Mouse (Mus musculus) forebrain, embryonic 12.5 days (tissue): ENCODE results near the gene Smco2. TPM values are rescaled to one million over a fixed set of nuclear protein-coding genes. Genes with fewer than 3 reads are reported as not detected.

ENCODE experiments used
- ATAC-seq: fragments of 200-750 bp; cut with Nextera tagmentation; 2 replicates; pipeline ENCODE4 v1.8.0; 2017; ENCODE audit warnings: moderate TSS enrichment; ENCODE audit not compliant: low FRiP score
- H3K27ac ChIP-seq: fragments of 300-500 bp; sonication (generic); 2 replicates; pipeline ENCODE4 v1.5.1; 2016; ENCODE audit warnings: mild to moderate bottlenecking
- H3K27me3 ChIP-seq: fragments of 300-500 bp; sonication (generic); 2 replicates; pipeline ENCODE4 v1.6.1; 2016; ENCODE audit warnings: mild to moderate bottlenecking
- H3K36me3 ChIP-seq: fragments of 300-500 bp; sonication (generic); replicated peaks from 2 replicates; pipeline ENCODE4 v1.6.1; 2016; ENCODE audit warnings: mild to moderate bottlenecking
- H3K4me1 ChIP-seq: fragments of 300-500 bp; sonication (generic); 2 replicates; pipeline ENCODE4 v1.6.1; 2016
- H3K4me2 ChIP-seq: fragments of 300-500 bp; sonication (generic); 2 replicates; pipeline ENCODE4 v1.6.1; 2016; ENCODE audit warnings: mild to moderate bottlenecking, moderate library complexity
- H3K4me3 ChIP-seq: fragments of 300-500 bp; sonication (generic); replicated peaks from 2 replicates; pipeline ENCODE4 v1.5.1; 2016; ENCODE audit warnings: mild to moderate bottlenecking
- H3K9ac ChIP-seq: fragments of 300-500 bp; sonication (generic); 2 replicates; pipeline ENCODE4 v1.6.1; 2016; ENCODE audit warnings: mild to moderate bottlenecking
- H3K9me3 ChIP-seq: fragments of 300-500 bp; sonication (generic); 2 replicates; pipeline ENCODE4 v1.6.1; 2016
- WGBS: fragments of 180-500 bp; shearing (Covaris S2); methylation state at CpG from one replicate; pipeline ENCODE4 v1.1.7; 2016; 5-methylcytosine and 5-hydroxymethylcytosine counted together
- polyA plus RNA-seq: library from polyadenylated mRNA; unstranded; fragments of >200 nt; fragmentation: Nextera tagmentation; extraction: Ambion mirVana; gene quantifications from 2 replicates; pipeline ENCODE4 v1.2.1, GENCODE M21; 2016

Gene Smco2
- not detected in 2 replicates for polyA plus RNA-seq

DNA sequence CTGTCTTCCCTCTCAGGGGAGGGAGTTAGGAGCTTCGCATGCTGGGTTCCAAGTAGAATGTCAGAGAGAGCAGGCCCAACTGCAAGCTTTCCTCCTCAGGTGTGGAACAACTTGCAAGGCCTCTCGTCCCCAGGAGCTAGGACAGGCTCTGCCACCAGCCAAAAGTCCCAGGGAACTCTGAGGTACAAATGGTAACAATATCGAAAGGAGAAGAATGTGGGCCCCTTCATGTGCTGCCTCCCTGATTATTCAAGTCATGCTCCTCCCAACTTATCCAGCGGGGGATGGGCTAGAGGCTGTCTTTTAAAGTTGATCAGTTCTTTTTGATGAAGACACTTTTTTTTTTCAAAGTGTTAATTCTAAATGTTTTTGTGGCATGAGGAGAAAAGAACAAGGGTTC lies at the start of gene Smco2:
Smco2 (plus strand) TSS at position 55 of the 400 bp plus-strand sequence.
- Histone ChIP-seq H3K4me1 (no peaks in the 10 kb centered on the region; the same call in 1 of the 2 replicates), H3K9ac (no peak within 1 kb of the TSS), H3K4me2 (no peak within 1 kb of the TSS), H3K9me3 (no peaks in the 10 kb centered on the region), H3K36me3 (no peaks in the 10 kb centered on the region), H3K4me3 (no peak within 1 kb of the TSS), H3K27me3 (no peaks in the 10 kb centered on the region), H3K27ac (no peak within 1 kb of the TSS)
- 74% methylated on average over 4 of the region's 4 CpGs for WGBS
- no peak for ATAC-seq

DNA sequence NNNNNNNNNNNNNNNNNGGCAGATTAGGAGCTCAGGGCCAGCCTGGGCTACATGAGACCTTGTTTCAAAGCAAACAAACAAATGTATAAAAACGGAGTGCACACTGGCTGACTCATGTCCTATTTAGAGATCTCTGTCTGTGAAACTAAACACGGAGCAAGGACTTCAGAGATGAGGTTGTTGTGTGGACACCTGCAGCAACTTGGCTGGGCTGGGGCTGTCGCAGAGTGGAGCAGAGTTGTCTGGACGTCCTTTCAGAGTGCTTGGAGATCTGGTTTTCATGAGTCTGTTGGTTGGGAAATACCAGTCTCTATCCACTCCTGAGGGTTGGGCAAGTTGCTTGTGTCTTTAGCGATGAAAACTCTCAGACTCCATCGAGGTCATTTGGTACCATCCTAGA lies 39.9 kb upstream of the Smco2 start:
- WGBS = 94% methylated on average over 6 of the region's 6 CpGs

GRCm38 (mm10) chr6:146813007-146813406 lies 36.9 kb upstream of the Smco2 start:
- no peaks in the 10 kb centered on the region for H3K4me1 ChIP-seq
- WGBS = 89% methylated on average over 5 of the region's 5 CpGs

More for the DNA sequence above, 39.9 kb upstream of the Smco2 start:
- Histone ChIP-seq H3K27me3 (no peaks in the 10 kb centered on the region), H3K9me3 (no peaks in the 10 kb centered on the region), H3K4me3 (no peak overlapping the region), H3K9ac (no peak overlapping the region), H3K27ac (no peak overlapping the region), H3K36me3 (no peaks in the 10 kb centered on the region), H3K4me1 (no peaks in the 10 kb centered on the region), H3K4me2 (no peak overlapping the region)
- ATAC-seq = no peak

DNA sequence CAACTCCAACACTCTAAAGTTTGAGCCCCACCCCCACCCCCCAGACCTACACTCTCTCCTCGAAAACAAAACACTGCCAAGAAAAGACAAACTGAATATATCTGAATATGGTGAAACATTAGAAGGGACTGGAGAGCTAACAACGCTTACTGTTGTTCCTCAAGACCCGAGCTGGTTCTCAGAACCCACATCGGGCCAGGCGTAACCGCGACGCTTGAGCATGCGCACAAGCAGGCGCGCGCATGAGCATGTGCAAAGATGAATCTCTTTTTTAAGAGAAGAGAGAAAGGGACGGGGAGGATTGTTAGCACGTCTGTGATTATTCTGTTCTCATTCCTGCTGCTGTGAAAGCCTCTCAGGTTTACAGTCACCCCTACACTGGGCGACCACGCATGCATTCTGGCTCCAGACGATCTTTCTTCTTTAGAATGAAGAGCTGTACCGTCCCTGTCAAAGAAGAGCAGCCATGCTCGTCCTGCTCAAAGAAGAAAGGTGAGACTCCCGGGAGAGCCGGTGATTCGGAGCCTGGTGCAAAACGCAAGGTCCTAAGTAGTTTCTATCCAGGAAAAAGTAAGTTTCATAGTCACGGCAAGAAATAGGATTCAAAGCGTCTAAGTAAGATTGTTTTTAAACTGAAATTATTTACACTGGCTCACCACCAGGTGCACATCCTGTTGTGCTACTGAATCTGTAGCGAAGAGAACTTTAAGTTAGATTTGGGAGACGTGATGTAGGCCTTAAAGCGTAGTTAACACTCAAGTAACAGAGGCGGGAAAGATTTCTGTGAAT lies 29.5 kb upstream of the Smco2 start:
- no peak for ATAC-seq
- Histone ChIP-seq H3K27ac (no peak overlapping the region), H3K9ac (no peak overlapping the region), H3K27me3 (no peaks in the 10 kb centered on the region), H3K36me3 (no peaks in the 10 kb centered on the region), H3K4me1 (no peaks in the 10 kb centered on the region), H3K9me3 (no peaks in the 10 kb centered on the region), H3K4me2 (no peak overlapping the region), H3K4me3 (no peak overlapping the region)
- 86% methylated on average over 29 of the region's 29 CpGs for WGBS

More at GRCm38 (mm10) chr6:146813007-146813406, 36.9 kb upstream of the Smco2 start:
- Histone ChIP-seq H3K4me3 (no peak overlapping the region), H3K27ac (no peak overlapping the region), H3K9me3 (no peaks in the 10 kb centered on the region), H3K9ac (no peak overlapping the region), H3K36me3 (no peaks in the 10 kb centered on the region), H3K27me3 (no peaks in the 10 kb centered on the region), H3K4me2 (no peak overlapping the region)
- ATAC-seq = no peak

DNA sequence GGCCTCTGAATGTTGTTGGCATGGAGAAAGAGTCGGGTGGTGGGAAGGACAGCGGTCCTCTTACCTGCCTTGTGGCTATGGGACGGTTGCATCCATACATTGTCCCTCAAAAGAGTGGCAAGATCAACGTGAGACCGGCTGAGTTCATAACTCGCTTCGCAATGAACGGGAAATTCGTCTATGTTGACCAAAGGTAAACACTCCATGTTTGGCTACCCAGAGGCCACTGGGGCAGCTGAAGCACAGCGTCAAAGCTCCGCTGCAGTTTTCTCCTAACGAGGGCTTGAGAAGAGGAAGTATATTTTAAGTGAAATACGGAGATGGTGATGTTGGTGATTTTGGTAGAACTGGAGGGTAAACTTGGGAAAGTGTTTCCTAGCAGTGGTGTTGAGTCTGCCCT lies 27.9 kb upstream of the Smco2 start:
- Histone ChIP-seq H3K9me3 (no peaks in the 10 kb centered on the region), H3K27ac (no peak overlapping the region), H3K27me3 (no peaks in the 10 kb centered on the region), H3K9ac (no peak overlapping the region), H3K36me3 (no peaks in the 10 kb centered on the region), H3K4me2 (no peak overlapping the region), H3K4me3 (no peak overlapping the region), H3K4me1 (no peaks in the 10 kb centered on the region)
- 93% methylated on average over 13 of the region's 13 CpGs for WGBS
- no peak for ATAC-seq

- H3K4me2 ChIP-seq = no peak overlapping the region
- no peak overlapping the region for H3K9ac ChIP-seq
- no peak overlapping the region for H3K27ac ChIP-seq
- H3K4me3 ChIP-seq = no peak overlapping the region
- no peaks in the 10 kb centered on the region for H3K27me3 ChIP-seq
- H3K9me3 ChIP-seq = no peaks in the 10 kb centered on the region
- H3K36me3 ChIP-seq = no peaks in the 10 kb centered on the region
- peak; percentile 58; the same call in 1 of the 2 replicates for ATAC-seq
- WGBS = 41% methylated on average over 16 of the region's 16 CpGs
- H3K4me1 ChIP-seq = no peaks in the 10 kb centered on the region
Measured at GRCm38 (mm10) chr6:146824727-146825486, 25.0 kb upstream of the Smco2 start.

DNA sequence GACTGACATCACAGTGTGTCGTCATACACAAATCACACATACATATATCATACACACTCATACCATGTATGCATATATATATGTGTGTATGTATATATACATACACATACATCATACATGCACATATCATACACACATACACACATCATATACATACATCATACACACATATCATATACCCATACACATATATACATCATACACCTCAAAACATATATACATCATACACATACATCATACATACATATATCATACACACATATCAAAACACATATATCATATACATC lies 24.5 kb upstream of the Smco2 start:
- WGBS = 77% methylated on average over 1 of the region's 1 CpGs
- Histone ChIP-seq H3K27ac (no peak overlapping the region), H3K4me3 (no peak overlapping the region), H3K36me3 (no peaks in the 10 kb centered on the region), H3K9me3 (no peaks in the 10 kb centered on the region), H3K4me2 (no peak overlapping the region), H3K4me1 (no peaks in the 10 kb centered on the region), H3K9ac (no peak overlapping the region), H3K27me3 (no peaks in the 10 kb centered on the region)
- 0 out of 2 replicates have a peak, but pooled peaks have one; percentile 14 for ATAC-seq

DNA sequence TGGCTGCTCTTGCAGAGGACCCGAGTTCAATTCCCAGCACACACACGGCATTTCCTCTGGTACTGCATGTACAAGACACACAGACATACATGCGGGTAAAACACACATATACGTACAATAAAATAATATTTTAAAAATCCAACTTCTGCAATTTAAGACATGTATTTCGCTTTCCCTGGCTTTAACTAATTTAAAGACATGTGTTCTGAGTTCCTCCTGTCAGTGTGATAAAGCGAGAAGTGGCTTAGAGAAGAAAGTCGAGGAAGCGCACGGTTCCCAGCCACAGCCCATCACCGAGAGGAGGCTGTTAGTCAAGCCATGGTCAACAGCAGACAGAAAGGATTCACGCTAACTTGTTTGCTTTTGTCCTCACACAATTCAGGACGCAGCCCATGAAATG lies 18.6 kb upstream of the Smco2 start:
- H3K27me3 ChIP-seq = no peaks in the 10 kb centered on the region
- no peaks in the 10 kb centered on the region for H3K9me3 ChIP-seq
- no peak overlapping the region for H3K4me3 ChIP-seq
- WGBS = 90% methylated on average over 12 of the region's 12 CpGs
- no peaks in the 10 kb centered on the region for H3K4me1 ChIP-seq
- no peaks in the 10 kb centered on the region for H3K36me3 ChIP-seq
- H3K27ac ChIP-seq = no peak overlapping the region
- no peak overlapping the region for H3K9ac ChIP-seq
- no peak overlapping the region for H3K4me2 ChIP-seq
- ATAC-seq = no peak

DNA sequence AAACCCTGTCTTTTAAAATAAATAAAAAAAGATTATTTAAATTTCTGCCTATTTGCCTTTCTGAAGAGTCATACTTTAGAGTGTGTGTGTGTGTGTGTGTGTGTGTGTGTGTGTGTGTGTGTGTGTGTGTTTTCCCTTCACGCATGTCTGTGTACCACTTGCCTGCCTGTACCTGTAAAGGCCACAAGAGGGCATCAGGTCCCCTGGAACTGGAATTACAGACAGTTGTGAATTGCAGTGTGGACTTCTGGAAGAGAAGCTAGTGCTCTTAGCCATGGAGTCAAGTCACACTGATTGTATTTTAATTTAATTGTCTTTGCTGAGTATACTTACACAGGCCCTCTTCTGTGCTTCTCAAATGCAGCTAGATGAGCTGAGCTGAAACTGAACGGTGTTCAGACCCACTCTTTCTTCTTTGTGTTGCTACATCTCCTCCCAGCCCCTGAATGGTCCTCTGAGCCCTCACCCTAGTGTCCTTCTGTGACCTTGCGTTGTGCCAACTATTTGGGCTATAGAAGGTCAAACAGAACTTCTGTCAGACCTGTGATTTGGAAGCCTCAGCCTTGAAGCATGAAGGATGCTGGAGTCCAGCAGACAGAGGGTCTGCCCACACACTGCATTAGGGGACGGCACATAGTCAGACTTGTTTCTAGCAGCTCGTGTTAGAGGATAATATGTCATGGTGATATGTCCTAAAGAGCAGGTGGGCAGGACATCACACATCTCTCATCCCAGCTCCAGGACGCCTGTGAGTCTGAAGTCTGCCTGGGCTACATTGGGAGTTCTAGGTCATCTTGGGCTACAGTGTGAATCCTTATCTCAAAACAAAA lies 16.2 kb upstream of the Smco2 start:
- no peaks in the 10 kb centered on the region for H3K36me3 ChIP-seq
- H3K9ac ChIP-seq = no peak overlapping the region
- no peaks in the 10 kb centered on the region for H3K9me3 ChIP-seq
- peak; percentile 75 for ATAC-seq
- no peaks in the 10 kb centered on the region for H3K4me1 ChIP-seq
- 72% methylated on average over 6 of the region's 6 CpGs for WGBS
- H3K27ac ChIP-seq = no peak overlapping the region
- H3K27me3 ChIP-seq = no peaks in the 10 kb centered on the region
- no peak overlapping the region for H3K4me3 ChIP-seq
- H3K4me2 ChIP-seq = no peak overlapping the region

GRCm38 (mm10) chr6:146834342-146834741 lies 15.6 kb upstream of the Smco2 start:
- H3K4me3 ChIP-seq = no peak overlapping the region
- H3K27me3 ChIP-seq = no peaks in the 10 kb centered on the region
- H3K4me2 ChIP-seq = no peak overlapping the region
- no peak for ATAC-seq
- WGBS = 84% methylated on average over 3 of the region's 3 CpGs
- H3K9ac ChIP-seq = no peak overlapping the region
- no peak overlapping the region for H3K27ac ChIP-seq
- H3K4me1 ChIP-seq = no peaks in the 10 kb centered on the region
- H3K36me3 ChIP-seq = no peaks in the 10 kb centered on the region
- no peaks in the 10 kb centered on the region for H3K9me3 ChIP-seq

DNA sequence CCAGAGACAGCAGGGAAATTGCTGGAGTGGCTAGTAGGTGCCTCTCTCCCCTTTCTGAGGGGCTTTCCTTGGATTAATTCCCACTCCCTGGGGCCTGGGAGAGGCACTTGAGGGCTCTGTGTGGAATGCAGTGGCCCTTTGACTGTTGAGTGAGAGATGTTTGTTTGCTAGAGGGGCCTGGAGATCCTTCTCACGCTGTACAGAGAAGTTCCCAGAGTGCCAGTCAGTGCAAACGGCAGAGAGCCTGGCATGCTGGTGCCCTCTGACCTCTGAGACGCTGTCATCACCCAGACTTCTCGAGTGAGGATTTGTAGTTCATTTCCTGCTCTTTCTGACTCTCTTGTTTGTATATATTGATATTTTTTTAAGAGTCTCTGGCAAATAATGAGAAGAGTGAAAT lies 14.1 kb upstream of the Smco2 start:
- no peak overlapping the region for H3K9ac ChIP-seq
- WGBS = 42% methylated on average over 4 of the region's 4 CpGs
- no peak overlapping the region for H3K4me3 ChIP-seq
- ATAC-seq = no peak
- H3K27ac ChIP-seq = no peak overlapping the region
- H3K4me1 ChIP-seq = no peaks in the 10 kb centered on the region
- no peaks in the 10 kb centered on the region for H3K36me3 ChIP-seq
- no peak overlapping the region for H3K4me2 ChIP-seq
- H3K9me3 ChIP-seq = no peaks in the 10 kb centered on the region
- H3K27me3 ChIP-seq = no peaks in the 10 kb centered on the region

DNA sequence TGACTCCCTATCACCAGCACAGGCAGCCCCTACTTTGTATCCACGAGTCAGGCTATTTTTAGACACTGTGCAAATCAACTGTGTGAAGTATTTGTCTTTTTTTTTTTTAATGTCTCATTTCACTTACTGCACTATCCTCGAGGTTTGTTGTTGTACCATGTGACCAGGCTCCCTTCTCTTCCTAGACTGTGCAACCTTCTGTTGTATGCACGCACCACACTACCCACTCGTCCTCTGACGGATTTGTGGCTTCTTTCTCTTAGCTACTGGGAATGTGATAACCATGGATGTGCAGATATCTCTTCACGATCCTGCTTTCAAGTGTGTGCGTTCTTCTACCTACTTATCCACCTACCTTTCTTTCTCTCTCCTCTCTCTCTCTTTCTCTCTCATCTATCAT lies 12.6 kb upstream of the Smco2 start:
- WGBS = 78% methylated on average over 7 of the region's 7 CpGs
- no peak overlapping the region for H3K9ac ChIP-seq

More for the DNA sequence above, 12.6 kb upstream of the Smco2 start:
- no peaks in the 10 kb centered on the region for H3K9me3 ChIP-seq
- no peak overlapping the region for H3K4me2 ChIP-seq
- no peaks in the 10 kb centered on the region for H3K27me3 ChIP-seq
- no peaks in the 10 kb centered on the region for H3K36me3 ChIP-seq
- ATAC-seq = no peak
- no peak overlapping the region for H3K27ac ChIP-seq
- H3K4me1 ChIP-seq = no peaks in the 10 kb centered on the region
- H3K4me3 ChIP-seq = no peak overlapping the region
